Mouse (Mus musculus) sigmoid colon, adult 10 weeks (tissue): ENCODE data around the gene Tmem201. TPM values are rescaled to one million over a fixed set of nuclear protein-coding genes. Genes with fewer than 3 reads are reported as not detected.

Source experiments
- polyA plus RNA-seq: library from polyadenylated mRNA; stranded (reverse); fragments of 350-450 nt; fragmentation: Illumina TruSeq; extraction: RNeasy Lipid Tissue Mini Kit (QIAGEN cat#74804); gene quantifications from one replicate; pipeline ENCODE4 v1.2.3, GENCODE M21; 2014; ENCODE audit warnings: low read depth, low replicate concordance

Tmem201 gene
- polyA plus RNA-seq = 0.98 TPM

GRCm38 (mm10) chr4:149737383-149738324, at the start of gene Tmem201:
Tmem201 (minus strand) TSS chr4:149738044.

GRCm38 (mm10) chr4:149774094-149774470, 36.2 kb upstream of the Tmem201 start, which contains the start of gene Slc25a33:
Slc25a33 (minus strand) TSS chr4:149774277.

GRCm38 (mm10) chr4:149702210-149702979, 35.4 kb downstream of the Tmem201 start, which contains the start of gene Pik3cd:
Pik3cd (minus strand) TSS chr4:149702571.

Other genes starting within 250 kb of the Tmem201 start
- 9.5 TPM for gene Ctnnbip1, start 219.8 kb downstream of the Tmem201 start, polyA plus RNA-seq
- gene Clstn1, start 151.6 kb downstream of the Tmem201 start, polyA plus RNA-seq = 27.0 TPM
- 1.0 TPM for gene Pik3cd, start 35.5 kb downstream of the Tmem201 start, polyA plus RNA-seq
- 4.0 TPM for gene Slc25a33, start 36.2 kb upstream of the Tmem201 start, polyA plus RNA-seq
- 4.0 TPM for gene Spsb1, start 217.0 kb upstream of the Tmem201 start, polyA plus RNA-seq